Mouse (Mus musculus) MEL (cell line): ENCODE measurements around the gene Rapgef2. TPM values are rescaled to one million over a fixed set of nuclear protein-coding genes. Genes with fewer than 3 reads are reported as not detected.

Experiments used
- DNase-seq: peaks from one replicate; pipeline ENCODE4 v3.0.0; 2011; ENCODE audit warnings: low read depth, low spot score
- H3K27ac ChIP-seq: 2 replicates; pipeline ENCODE4 v1.5.1; 2012; ENCODE audit warnings: low read depth, mild to moderate bottlenecking, control low read depth, low read length, moderate library complexity; ENCODE audit not compliant: control insufficient read depth
- H3K27me3 ChIP-seq, 2 experiments: fragments of 150-350 bp in 1 of 2; sonication (generic) in 1 of 2; 2 replicates each; pipeline ENCODE4 v1.6.1; 2012; ENCODE audit warnings: low read length in 2 of 2, mild to moderate bottlenecking in 2 of 2, improper control_type of control experiment in 1 of 2, moderate library complexity in 1 of 2; ENCODE audit not compliant: insufficient read depth in 2 of 2, control insufficient read depth in 1 of 2
- H3K36me3 ChIP-seq, 2 experiments: 2 replicates each; pipeline ENCODE4 v1.6.1; 2012 to 2014; ENCODE audit warnings: low read length in 2 of 2, improper control_type of control experiment in 1 of 2, inconsistent platforms in 1 of 2, mild to moderate bottlenecking in 1 of 2; ENCODE audit not compliant: insufficient read depth in 2 of 2, control insufficient read depth in 1 of 2
- H3K4me1 ChIP-seq, 2 experiments: fragments of 150-350 bp in 1 of 2; sonication (generic) in 1 of 2; 2 replicates each; pipeline ENCODE4 v1.6.1; 2012; ENCODE audit warnings: low read length in 2 of 2, improper control_type of control experiment in 1 of 2, mild to moderate bottlenecking in 1 of 2; ENCODE audit not compliant: insufficient read depth in 2 of 2, control insufficient read depth in 1 of 2
- H3K4me3 ChIP-seq, 2 experiments: fragments of 150-350 bp in 1 of 2; sonication (generic) in 1 of 2; 2 replicates each; pipeline ENCODE4 v1.5.1; 2012; ENCODE audit warnings: low read depth in 2 of 2, low read length in 2 of 2, mild to moderate bottlenecking in 2 of 2, moderate library complexity in 2 of 2, control low read depth in 1 of 2, improper control_type of control experiment in 1 of 2; ENCODE audit not compliant: control insufficient read depth in 1 of 2, insufficient read depth in 1 of 2
- H3K79me2 ChIP-seq: 2 replicates; pipeline ENCODE4 v1.6.1; 2012; ENCODE audit warnings: mild to moderate bottlenecking, low read length, moderate library complexity; ENCODE audit not compliant: control insufficient read depth, poor library complexity, insufficient read depth
- H3K9ac ChIP-seq: 2 replicates; pipeline ENCODE4 v1.6.1; 2012; ENCODE audit warnings: low read depth, mild to moderate bottlenecking, control low read depth, low read length, moderate library complexity; ENCODE audit not compliant: control insufficient read depth, poor library complexity, severe bottlenecking
- H3K9me3 ChIP-seq: fragments of 150-350 bp; sonication (generic); replicated peaks from 2 replicates; pipeline ENCODE4 v1.6.1; 2012; ENCODE audit warnings: mild to moderate bottlenecking, low read length, improper control_type of control experiment, moderate library complexity; ENCODE audit not compliant: insufficient read depth
- BHLHE40 ChIP-seq: IDR thresholded peaks from 2 replicates; pipeline ENCODE4 v1.6.1; 2012; ENCODE audit warnings: low read depth, mild to moderate bottlenecking, inconsistent platforms, low read length, improper control_type of control experiment, borderline replicate concordance
- CHD2 ChIP-seq: IDR thresholded peaks from 2 replicates; pipeline ENCODE4 v1.6.1; 2011; ENCODE audit warnings: low read length, improper control_type of control experiment
- CTCF ChIP-seq, 3 experiments: IDR thresholded peaks in 2 of 3; conservative IDR thresholded peaks in 1 of 3; 2 replicates each; pipeline ENCODE4 v1.5.1; 2011 to 2012; ENCODE audit warnings: low read length in 3 of 3, low read depth in 2 of 3, mild to moderate bottlenecking in 2 of 3, improper control_type of control experiment in 1 of 3, inconsistent platforms in 1 of 3, mixed read lengths in 1 of 3, moderate library complexity in 1 of 3; ENCODE audit not compliant: control insufficient read depth in 1 of 3, insufficient read depth in 1 of 3, poor library complexity in 1 of 3, severe bottlenecking in 1 of 3
- E2F4 ChIP-seq: IDR thresholded peaks from 2 replicates; pipeline ENCODE4 v1.6.1; 2011; ENCODE audit warnings: low read depth, low read length, improper control_type of control experiment, borderline replicate concordance
- EP300 ChIP-seq, 2 experiments: IDR thresholded peaks; 2 replicates each; pipeline ENCODE4 v1.6.1; 2011; ENCODE audit warnings: improper control_type of control experiment in 2 of 2, low read length in 2 of 2, low read depth in 1 of 2, mild to moderate bottlenecking in 1 of 2
- GABPA ChIP-seq: IDR thresholded peaks from 2 replicates; pipeline ENCODE4 v1.6.1; 2012; ENCODE audit warnings: low read depth, mild to moderate bottlenecking, inconsistent platforms, low read length, improper control_type of control experiment, moderate library complexity
- GATA1 ChIP-seq: IDR thresholded peaks from 2 replicates; pipeline ENCODE4 v1.6.1; 2011; ENCODE audit warnings: low read depth, low read length, improper control_type of control experiment
- JUND ChIP-seq: IDR thresholded peaks from 2 replicates; pipeline ENCODE4 v1.6.1; 2011; ENCODE audit warnings: low read depth, mild to moderate bottlenecking, improper control_type of control experiment, low read length
- MAFK ChIP-seq: IDR thresholded peaks from 2 replicates; pipeline ENCODE4 v1.6.1; 2011; ENCODE audit warnings: low read depth, mild to moderate bottlenecking, low read length, improper control_type of control experiment, borderline replicate concordance
- MAX ChIP-seq: IDR thresholded peaks from 2 replicates; pipeline ENCODE4 v1.6.1; 2011; ENCODE audit warnings: low read length, improper control_type of control experiment
- MEF2A ChIP-seq: IDR thresholded peaks from 2 replicates; pipeline ENCODE4 v1.6.1; 2014; ENCODE audit warnings: low read depth, mild to moderate bottlenecking, inconsistent platforms, low read length, improper control_type of control experiment; ENCODE audit not compliant: poor library complexity, insufficient replicate concordance, severe bottlenecking; ENCODE audit errors: extremely low read depth
- MXI1 ChIP-seq: IDR thresholded peaks from 2 replicates; pipeline ENCODE4 v1.6.1; 2011; ENCODE audit warnings: mild to moderate bottlenecking, low read depth, low read length, improper control_type of control experiment
- MYB ChIP-seq: IDR thresholded peaks from 2 replicates; pipeline ENCODE4 v1.6.1; 2011; ENCODE audit warnings: mild to moderate bottlenecking, low read depth, low read length, improper control_type of control experiment
- NELFE ChIP-seq: IDR thresholded peaks from 2 replicates; pipeline ENCODE4 v1.6.1; 2011; ENCODE audit warnings: low read depth, low read length, improper control_type of control experiment
- NRF1 ChIP-seq: IDR thresholded peaks from 2 replicates; pipeline ENCODE4 v1.6.1; 2014; ENCODE audit warnings: low read depth, mild to moderate bottlenecking, inconsistent platforms, low read length, improper control_type of control experiment, moderate library complexity; ENCODE audit not compliant: poor library complexity, insufficient read depth, severe bottlenecking
- POLR2A ChIP-seq, 2 experiments: IDR thresholded peaks; 2 replicates each; pipeline ENCODE4 v1.6.1; 2011 to 2012; ENCODE audit warnings: low read length in 2 of 2, mild to moderate bottlenecking in 2 of 2, control low read depth in 1 of 2, improper control_type of control experiment in 1 of 2, low read depth in 1 of 2, moderate library complexity in 1 of 2; ENCODE audit not compliant: control insufficient read depth in 1 of 2, insufficient read depth in 1 of 2, poor library complexity in 1 of 2
- POLR2AphosphoS2 ChIP-seq: IDR thresholded peaks from 2 replicates; pipeline ENCODE4 v1.6.1; 2011; ENCODE audit warnings: low read length, improper control_type of control experiment
- POLR2AphosphoS5 ChIP-seq: IDR thresholded peaks from 2 replicates; pipeline ENCODE4 v1.6.1; 2012; ENCODE audit warnings: low read depth, borderline replicate concordance, mild to moderate bottlenecking, inconsistent platforms, low read length, moderate library complexity, mixed read lengths
- RAD21 ChIP-seq: IDR thresholded peaks from 2 replicates; pipeline ENCODE4 v1.6.1; 2011; ENCODE audit warnings: mild to moderate bottlenecking, low read depth, low read length, improper control_type of control experiment
- RCOR1 ChIP-seq: IDR thresholded peaks from 2 replicates; pipeline ENCODE4 v1.6.1; 2012; ENCODE audit warnings: low read depth, mild to moderate bottlenecking, inconsistent platforms, low read length, improper control_type of control experiment
- SMC3 ChIP-seq: IDR thresholded peaks from 2 replicates; pipeline ENCODE4 v1.6.1; 2011; ENCODE audit warnings: low read depth, low read length, improper control_type of control experiment
- TAL1 ChIP-seq: IDR thresholded peaks from 2 replicates; pipeline ENCODE4 v1.6.1; 2012; ENCODE audit warnings: mild to moderate bottlenecking, inconsistent platforms, low read length, moderate library complexity, mixed read lengths
- TCF12 ChIP-seq: IDR thresholded peaks from 2 replicates; pipeline ENCODE4 v1.6.1; 2014; ENCODE audit warnings: low read depth, mild to moderate bottlenecking, inconsistent platforms, low read length, improper control_type of control experiment, moderate library complexity
- USF1 ChIP-seq: IDR thresholded peaks from 2 replicates; pipeline ENCODE4 v1.6.1; 2014; ENCODE audit warnings: low read depth, mild to moderate bottlenecking, inconsistent platforms, low read length, improper control_type of control experiment, moderate library complexity
- USF2 ChIP-seq, 2 experiments: IDR thresholded peaks; 2 replicates each; pipeline ENCODE4 v1.6.1; 2011 to 2012; ENCODE audit warnings: improper control_type of control experiment in 2 of 2, low read length in 2 of 2, borderline replicate concordance in 1 of 2, inconsistent platforms in 1 of 2, low read depth in 1 of 2, mild to moderate bottlenecking in 1 of 2; ENCODE audit not compliant: insufficient read depth in 1 of 2
- ZC3H11A ChIP-seq: IDR thresholded peaks from 2 replicates; pipeline ENCODE4 v1.6.1; 2012; ENCODE audit warnings: low read depth, mild to moderate bottlenecking, inconsistent platforms, low read length, improper control_type of control experiment
- ZMIZ1 ChIP-seq: IDR thresholded peaks from 2 replicates; pipeline ENCODE4 v1.6.1; 2012; ENCODE audit warnings: low read depth, mild to moderate bottlenecking, inconsistent platforms, low read length, improper control_type of control experiment, moderate library complexity
- ZNF384 ChIP-seq: IDR thresholded peaks from 2 replicates; pipeline ENCODE4 v1.6.1; 2012; ENCODE audit warnings: low read depth, mild to moderate bottlenecking, inconsistent platforms, low read length, improper control_type of control experiment
- polyA plus RNA-seq, 2 experiments: library from polyadenylated mRNA; stranded (reverse) in 1 of 2; unstranded in 1 of 2; fragments of >175 nt in 1 of 2; fragments of >200 nt in 1 of 2; gene quantifications; 2 replicates each; pipeline versions ENCODE4 v1.2.1 to v1.2.4; 2012; ENCODE audit warnings: low replicate concordance in 2 of 2, low read depth in 1 of 2; ENCODE audit not compliant: insufficient read length in 2 of 2, insufficient read depth in 1 of 2, missing spikeins in 1 of 2
- total RNA-seq: library from RNA; depleted of rRNA; stranded (reverse); fragments of 300-350 nt; gene quantifications from 2 replicates; pipeline ENCODE4 v1.2.3, GENCODE M21; 2012

Gene Rapgef2
- total and polyA plus RNA-seq, 3 experiments: 4.2 to 4.6 TPM; not detected in 1

GRCm38 (mm10) chr3:79069891-79070290 is 216.4 kb downstream of the Rapgef2 start:
- peaks cover 0 to 20% of the 10 kb centered on the region in 2 experiments; a peak in 3 of 4 replicates for H3K36me3 ChIP-seq

GRCm38 (mm10) chr3:79068976-79069375 is 217.3 kb downstream of the Rapgef2 start:
- H3K27ac ChIP-seq: no peak overlapping the region
- no peak overlapping the region for H3K9ac ChIP-seq
- H3K79me2 ChIP-seq: no peaks in the 10 kb centered on the region
- H3K27me3 ChIP-seq: no peaks in the 10 kb centered on the region
- TF ChIP-seq GATA1: no peak
- TF ChIP-seq JUND: no peak
- no peak for TF ChIP-seq MYB
- TF ChIP-seq E2F4: no peak
- TF ChIP-seq USF2 (IDR thresholded peaks at IDR 0.05; ENCODE audit: borderline replicate concordance in 1 of 2, insufficient read depth in 1 of 2, low read depth in 1 of 2, low read length in 2 of 2): no peak
- no peak for TF ChIP-seq POLR2AphosphoS2
- no peak for TF ChIP-seq TCF12
- no peak for TF ChIP-seq ZNF384
- no peak for TF ChIP-seq CTCF (IDR thresholded peaks at IDR 0.05 in 2 of 3, conservative IDR thresholded peaks at IDR 0.05 in 1 of 3; ENCODE audit: control insufficient read depth in 1 of 3, insufficient read depth in 1 of 3, low read depth in 2 of 3, low read length in 3 of 3, poor library complexity in 1 of 3, severe bottlenecking in 1 of 3)
- no peak for TF ChIP-seq RCOR1
- TF ChIP-seq MAX: no peak
- no peak for TF ChIP-seq NELFE
- TF ChIP-seq ZMIZ1: no peak
- TF ChIP-seq MAFK: no peak
- TF ChIP-seq POLR2A (IDR thresholded peaks at IDR 0.05; ENCODE audit: control insufficient read depth in 1 of 2, insufficient read depth in 1 of 2, low read depth in 1 of 2, low read length in 2 of 2, poor library complexity in 1 of 2): no peak
- TF ChIP-seq RAD21: no peak
- TF ChIP-seq CHD2: no peak
- no peak for TF ChIP-seq NRF1
- TF ChIP-seq USF1: no peak
- no peak for TF ChIP-seq POLR2AphosphoS5
- peaks cover 5 to 12% of the 10 kb centered on the region in 2 experiments for H3K4me1 ChIP-seq
- H3K9me3 ChIP-seq: no peaks in the 10 kb centered on the region
- no peak overlapping the region for H3K4me3 ChIP-seq
- DNase-seq: no peak
- H3K36me3 ChIP-seq: peaks cover 0 to 12% of the 10 kb centered on the region in 2 experiments; a peak in 3 of 4 replicates

More at GRCm38 (mm10) chr3:79069891-79070290, 216.4 kb downstream of the Rapgef2 start:
- Histone ChIP-seq H3K27ac (no peak overlapping the region), H3K4me3 (no peak overlapping the region), H3K4me1 (peaks cover 5 to 19% of the 10 kb centered on the region in 2 experiments), H3K9ac (no peak overlapping the region), H3K27me3 (no peaks in the 10 kb centered on the region), H3K9me3 (no peaks in the 10 kb centered on the region), H3K79me2 (no peaks in the 10 kb centered on the region)
- no peak for DNase-seq
- no peak for TF ChIP-seq POLR2AphosphoS5
- no peak for TF ChIP-seq USF2 (IDR thresholded peaks at IDR 0.05; ENCODE audit: borderline replicate concordance in 1 of 2, insufficient read depth in 1 of 2, low read depth in 1 of 2, low read length in 2 of 2)
- TF ChIP-seq EP300 (IDR thresholded peaks at IDR 0.05; ENCODE audit: low read depth in 1 of 2, low read length in 2 of 2): no peak
- TF ChIP-seq SMC3: no peak
- TF ChIP-seq MXI1: no peak
- TF ChIP-seq ZC3H11A: no peak
- TF ChIP-seq BHLHE40: no peak
- no peak for TF ChIP-seq GABPA
- no peak for TF ChIP-seq CHD2
- TF ChIP-seq TAL1: no peak
- TF ChIP-seq MEF2A: no peak
- TF ChIP-seq NELFE: no peak
- TF ChIP-seq ZNF384: no peak
- no peak for TF ChIP-seq E2F4
- TF ChIP-seq NRF1: no peak
- no peak for TF ChIP-seq MAFK
